Mouse (Mus musculus) stomach, postnatal 0 days (tissue): Measurements from ENCODE around the gene Nosip.

Experiments
- CTCF ChIP-seq: IDR thresholded peaks from 2 replicates; pipeline ENCODE4 v1.5.1; 2016; ENCODE audit warnings: antibody characterized with exemption, low read depth, mild to moderate bottlenecking, moderate library complexity
- EP300 ChIP-seq: optimal IDR thresholded peaks from 2 replicates; pipeline ENCODE3; 2016; ENCODE audit warnings: antibody characterized with exemption

DNA sequence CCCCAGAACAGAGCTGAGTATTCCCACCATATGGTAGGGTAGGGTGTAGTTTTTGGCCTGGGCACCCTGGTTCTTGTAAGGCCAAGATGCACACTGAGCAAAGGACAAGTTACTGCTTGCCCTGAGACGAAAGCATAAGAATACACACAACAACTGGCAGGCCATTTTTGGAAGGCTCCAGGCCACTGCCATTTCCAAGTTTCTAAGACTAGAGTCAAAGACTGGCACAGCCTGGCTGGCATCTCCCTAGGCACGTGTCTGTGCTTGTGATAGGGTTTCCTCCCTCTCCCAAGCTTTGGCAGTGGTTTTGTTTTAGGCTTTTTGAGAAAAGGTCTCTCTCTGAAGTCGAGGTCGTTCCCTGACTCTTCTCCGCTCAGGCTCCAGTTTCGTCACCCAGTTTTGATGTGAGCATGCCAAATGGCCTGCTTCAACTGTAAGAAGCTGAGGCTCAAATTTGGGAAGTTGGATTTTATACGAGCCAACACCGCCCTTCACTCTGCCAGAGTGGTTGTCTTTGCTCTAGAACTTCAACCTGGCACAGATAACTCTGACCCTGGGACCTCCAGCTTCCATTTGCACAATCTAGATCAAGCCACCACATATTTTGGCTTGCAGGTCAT, 36.5 kb upstream of the Nosip start:
- TF ChIP-seq CTCF (no peak), EP300 (no peak)
